Mouse (Mus musculus) left cerebral cortex, adult 9 months (tissue): ENCODE data around the gene Ruvbl2.

ENCODE experiments used
- DNase-seq, 2 experiments: peaks; one replicate each; pipeline ENCODE4 v3.0.0; 2022; ENCODE audit warnings: low spot score in 2 of 2

Ruvbl2 gene

GRCm38 (mm10) chr7:45426556-45426955 is 11.3 kb downstream of the Ruvbl2 start:
- DNase-seq: no peak

- no peak for DNase-seq
Measured at GRCm38 (mm10) chr7:45421194-45421593, 16.7 kb downstream of the Ruvbl2 start.

GRCm38 (mm10) chr7:45420615-45420919 is 17.3 kb downstream of the Ruvbl2 start, which contains the start of gene Lhb:
Gene Lhb, plus strand, starts transcription at chr7:45420820.
- DNase-seq: no peak

GRCm38 (mm10) chr7:45419859-45420614 is 17.9 kb downstream of the Ruvbl2 start:
- no peak for DNase-seq

GRCm38 (mm10) chr7:45417962-45418492 is 19.9 kb downstream of the Ruvbl2 start:
- no peak for DNase-seq

GRCm38 (mm10) chr7:45415636-45416035 is 22.3 kb downstream of the Ruvbl2 start:
- DNase-seq: peak in 1 of 2 experiments; percentile 38

GRCm38 (mm10) chr7:45414740-45415224 is 23.1 kb downstream of the Ruvbl2 start:
- no peak for DNase-seq

GRCm38 (mm10) chr7:45413864-45414739 is 23.8 kb downstream of the Ruvbl2 start:
- no peak for DNase-seq

GRCm38 (mm10) chr7:45413113-45413863 is 24.6 kb downstream of the Ruvbl2 start, which contains the start of gene Ntf5:
Gene Ntf5, plus strand, starts transcription at chr7:45413695.
- no peak for DNase-seq

GRCm38 (mm10) chr7:45412421-45412820 is 25.5 kb downstream of the Ruvbl2 start:
- no peak for DNase-seq

- no peak for DNase-seq
Measured at GRCm38 (mm10) chr7:45409497-45410163, 28.3 kb downstream of the Ruvbl2 start.

GRCm38 (mm10) chr7:45408949-45409348 is 28.9 kb downstream of the Ruvbl2 start:
- DNase-seq: no peak

- DNase-seq: no peak
Measured at GRCm38 (mm10) chr7:45408351-45408750, 29.5 kb downstream of the Ruvbl2 start.

- no peak for DNase-seq
Measured at GRCm38 (mm10) chr7:45407836-45408235, 30.1 kb downstream of the Ruvbl2 start.

- DNase-seq: no peak
Measured at GRCm38 (mm10) chr7:45406157-45407156, 31.4 kb downstream of the Ruvbl2 start.

- peak in 1 of 2 experiments; percentile 73 for DNase-seq
Measured at GRCm38 (mm10) chr7:45405091-45406075, 32.5 kb downstream of the Ruvbl2 start, which contains the start of gene Kcna7. Gene Kcna7, plus strand, starts transcription at chr7:45405653.

GRCm38 (mm10) chr7:45403532-45404261 is 34.2 kb downstream of the Ruvbl2 start:
- DNase-seq: peak in 1 of 2 experiments; percentile 34
